Mouse (Mus musculus) right cerebral cortex, postnatal 14 days (tissue): ENCODE results near the gene Dnajb14.
"Not testable (repeated sequence)": the region's sequence is repeated elsewhere in the genome, so short reads cannot be mapped to it uniquely, and the experiment has no call there.

Experiments used
- DNase-seq: peaks from one replicate; pipeline ENCODE4 v3.0.0; 2022

Dnajb14 gene

DNA sequence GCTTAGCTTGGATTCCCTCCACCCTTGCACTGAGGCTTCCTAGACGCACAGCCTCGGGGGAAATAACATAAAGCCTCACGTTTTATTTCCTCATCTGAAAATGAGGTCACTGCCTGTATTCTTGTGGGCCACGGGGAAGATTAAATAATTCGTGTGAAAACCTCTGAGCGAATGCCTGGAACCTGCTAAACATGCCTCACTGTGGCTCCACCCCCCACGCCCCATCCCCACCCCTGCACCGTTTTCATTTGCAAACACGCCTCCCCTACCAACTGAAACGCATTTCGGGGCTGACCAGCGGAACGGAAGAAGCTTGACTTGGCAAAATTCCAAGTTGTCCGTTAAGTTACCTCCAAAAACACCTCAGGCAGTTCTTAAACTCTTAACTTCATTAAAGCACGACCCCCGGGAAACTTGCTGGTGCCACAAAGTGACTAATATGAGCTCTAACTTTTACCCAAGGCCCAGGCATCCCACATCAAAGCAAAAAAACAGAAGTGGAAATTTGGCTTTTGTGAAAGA is 88.1 kb downstream of the Dnajb14 start:
- DNase-seq, result no peak

DNA sequence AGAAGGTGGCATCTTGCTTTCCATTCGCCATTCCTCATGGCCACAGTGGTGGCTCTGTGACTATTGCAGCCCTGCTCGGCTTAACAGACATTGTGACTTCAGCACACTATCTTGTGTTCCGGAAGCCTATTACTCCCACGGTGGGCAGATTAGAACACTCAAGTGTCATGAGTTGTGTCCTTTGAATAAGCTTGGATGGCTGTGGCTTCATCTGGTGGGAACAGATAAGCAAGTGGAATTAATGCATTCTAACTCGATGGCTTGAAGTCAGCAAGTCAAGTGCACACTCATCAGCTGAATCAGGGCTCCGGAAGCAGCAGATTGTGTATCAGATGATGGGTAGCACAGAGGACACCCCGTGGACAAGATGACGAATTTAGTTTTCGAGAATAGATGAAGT is 90.4 kb downstream of the Dnajb14 start:
- DNase-seq, result no peak

DNA sequence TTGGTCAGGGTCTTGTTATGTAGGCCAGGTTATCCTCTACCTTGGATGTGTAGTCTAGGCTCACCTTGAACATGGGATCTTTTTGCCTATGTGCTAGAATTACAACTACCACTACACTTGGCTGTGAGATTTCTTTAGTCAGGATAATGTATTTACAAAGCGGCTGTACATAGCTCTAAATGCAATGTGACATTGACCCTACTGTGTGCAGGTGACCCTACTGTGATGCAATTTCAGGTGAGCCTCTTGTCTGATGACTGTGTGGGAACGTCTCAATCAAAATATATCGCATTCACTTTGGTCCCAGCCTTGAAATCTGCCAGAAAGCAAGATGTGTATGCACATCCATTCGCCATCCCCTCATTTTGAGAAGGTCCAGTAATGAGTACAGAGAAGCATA is 90.9 kb downstream of the Dnajb14 start:
- DNase-seq, result no peak

DNA sequence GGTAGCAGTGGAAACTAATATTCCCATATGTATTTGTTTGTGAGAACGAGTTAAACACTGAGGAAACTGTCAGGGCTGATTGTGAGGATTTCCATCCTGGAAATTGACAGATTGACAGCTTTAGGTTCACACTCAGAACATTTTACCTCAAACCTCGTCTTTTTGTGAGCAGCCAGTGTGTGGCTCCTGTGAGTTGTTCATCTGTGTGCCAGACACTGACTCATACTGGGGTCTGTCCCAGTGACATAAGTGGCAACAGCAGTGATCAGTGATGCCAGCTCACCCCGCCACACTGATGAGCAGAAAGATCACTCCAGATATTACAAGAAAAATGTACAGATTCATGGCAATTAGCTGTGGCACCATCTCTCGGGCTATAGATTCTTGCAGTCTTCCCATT is 92.0 kb downstream of the Dnajb14 start:
- DNase-seq, result no peak

DNA sequence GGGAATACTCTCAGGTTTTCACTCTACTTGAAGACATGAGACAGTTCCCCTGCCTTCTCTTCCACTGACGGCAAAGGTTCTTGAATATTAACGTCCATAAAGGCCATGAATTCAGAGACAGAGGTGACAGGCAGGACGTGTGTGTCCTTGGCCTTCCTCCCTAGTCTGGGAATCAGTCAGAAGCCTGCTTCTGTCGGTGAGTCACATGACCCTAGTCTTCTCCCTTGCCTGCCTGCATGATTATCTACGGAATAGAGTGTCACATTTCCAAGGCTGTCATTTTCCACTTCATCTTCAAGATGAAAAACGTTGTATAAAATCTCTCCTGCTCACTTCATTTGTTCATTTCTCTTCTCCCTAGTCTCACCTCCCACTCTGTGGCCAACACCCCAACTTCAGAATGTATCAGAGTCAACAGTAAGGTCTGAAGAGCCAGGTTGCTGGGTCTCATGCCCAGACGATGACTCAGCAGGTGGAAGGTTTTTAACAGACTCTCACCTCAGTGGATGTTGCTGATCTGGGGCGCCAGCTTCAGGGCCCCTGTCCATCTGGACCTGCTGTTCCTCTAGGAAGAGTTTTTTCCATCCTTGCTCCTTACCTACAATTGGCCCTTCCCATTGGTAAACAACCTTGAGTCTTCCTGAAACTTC is 94.4 kb downstream of the Dnajb14 start:
- no peak for DNase-seq

DNA sequence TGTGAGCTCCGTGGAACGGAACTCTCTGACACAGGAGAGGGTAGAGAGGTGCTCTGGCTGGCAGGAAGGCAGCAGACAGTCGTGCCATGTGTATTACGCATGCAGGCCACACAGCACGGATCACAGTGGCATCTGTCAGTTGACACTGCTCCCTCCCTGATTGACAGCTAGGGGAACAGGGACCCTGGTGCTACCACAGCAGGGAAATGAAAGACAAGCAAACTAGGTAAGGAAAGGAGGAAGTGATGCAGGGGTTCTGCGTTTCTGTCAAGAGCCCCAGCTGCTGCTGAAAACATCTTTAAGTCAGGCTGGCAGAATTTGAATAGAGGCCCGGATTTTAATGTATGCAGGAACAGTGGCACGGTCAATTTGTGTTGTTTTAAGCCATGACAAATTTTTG is 96.0 kb downstream of the Dnajb14 start:
- DNase-seq, result no peak

DNA sequence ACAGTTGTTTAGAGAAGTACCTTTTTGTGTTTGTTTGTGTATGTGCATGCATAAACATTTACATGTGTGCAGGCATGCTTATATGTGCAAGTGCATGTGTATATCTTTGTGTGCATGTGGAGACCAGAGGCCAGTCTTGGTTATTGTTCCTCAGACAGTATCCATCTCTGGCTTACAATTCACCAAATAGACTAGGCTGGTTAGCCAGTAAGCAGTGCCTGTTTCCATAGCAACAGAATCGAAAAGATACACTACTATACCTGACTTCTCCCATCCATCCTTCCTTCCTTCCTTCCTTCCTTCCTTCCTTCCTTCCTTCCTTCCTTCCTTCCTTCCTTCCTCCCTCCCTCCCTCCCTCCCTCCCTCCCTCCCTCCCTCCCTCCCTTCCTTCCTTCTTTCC is 96.5 kb downstream of the Dnajb14 start:
- DNase-seq, result not testable (repeated sequence)
